Mouse (Mus musculus) kidney, embryonic 14.5 days (tissue): ENCODE data around the gene Fbxw7. TPM values are rescaled to one million over a fixed set of nuclear protein-coding genes. Genes with fewer than 3 reads are reported as not detected.

ENCODE experiments used
- ATAC-seq: fragments of 200-750 bp; cut with Nextera tagmentation; 2 replicates; pipeline ENCODE4 v1.8.0; 2017; ENCODE audit warnings: moderate number of reproducible peaks, mild to moderate bottlenecking, moderate TSS enrichment, moderate library complexity; ENCODE audit not compliant: low FRiP score, low TSS enrichment
- H3K27ac ChIP-seq: fragments of 300-500 bp; sonication (generic); 2 replicates; pipeline ENCODE4 v1.5.1; 2014; ENCODE audit warnings: low read depth, mild to moderate bottlenecking, low read length, moderate library complexity, mixed read lengths
- H3K27me3 ChIP-seq: fragments of 300-500 bp; sonication (generic); 2 replicates; pipeline ENCODE4 v1.6.1; 2014; ENCODE audit warnings: mild to moderate bottlenecking, low read length; ENCODE audit not compliant: control insufficient read depth, insufficient read depth
- H3K36me3 ChIP-seq: fragments of 300-500 bp; sonication (generic); 2 replicates; pipeline ENCODE4 v1.6.1; 2014; ENCODE audit warnings: low read length, mixed read lengths; ENCODE audit not compliant: control insufficient read depth, insufficient read depth
- H3K4me1 ChIP-seq: fragments of 300-500 bp; sonication (generic); 2 replicates; pipeline ENCODE4 v1.6.1; 2014; ENCODE audit warnings: low read length, mixed read lengths; ENCODE audit not compliant: control insufficient read depth, insufficient read depth
- H3K4me2 ChIP-seq: fragments of 300-500 bp; sonication (generic); replicated peaks from 2 replicates; pipeline ENCODE4 v1.6.1; 2014; ENCODE audit warnings: low read depth, mild to moderate bottlenecking, low read length
- H3K4me3 ChIP-seq: fragments of 300-500 bp; sonication (generic); 2 replicates; pipeline ENCODE4 v1.5.1; 2014; ENCODE audit warnings: mild to moderate bottlenecking, low read length
- H3K9ac ChIP-seq: fragments of 300-500 bp; sonication (generic); 2 replicates; pipeline ENCODE4 v1.6.1; 2014; ENCODE audit warnings: low read depth, mild to moderate bottlenecking, low read length, moderate library complexity
- H3K9me3 ChIP-seq: fragments of 300-500 bp; sonication (generic); 2 replicates; pipeline ENCODE4 v1.6.1; 2016; ENCODE audit warnings: low read length; ENCODE audit not compliant: control insufficient read depth
- WGBS: fragments of 180-500 bp; shearing (Covaris S2); extraction: QIAGEN DNeasy Blood & Tissue Kit; methylation state at CpG from one replicate; pipeline ENCODE4 v1.1.7; 2014; 5-methylcytosine and 5-hydroxymethylcytosine counted together
- polyA plus RNA-seq: library from polyadenylated mRNA; unstranded; fragments of >200 nt; fragmentation: Nextera tagmentation; extraction: Ambion mirVana; gene quantifications from 2 replicates; pipeline ENCODE4 v1.2.1, GENCODE M21; 2014

Gene Fbxw7
- polyA plus RNA-seq, 1 experiment from 2014 or later, result 10.1 TPM

- H3K9ac ChIP-seq, result no peak overlapping the region
- H3K4me3 ChIP-seq, result no peak overlapping the region
- H3K4me2 ChIP-seq, result no peak overlapping the region
- H3K9me3 ChIP-seq, result no peaks in the 10 kb centered on the region
- H3K4me1 ChIP-seq, result no peaks in the 10 kb centered on the region
- no peak for ATAC-seq
- H3K27ac ChIP-seq, result no peak overlapping the region
- no peaks in the 10 kb centered on the region for H3K27me3 ChIP-seq
- H3K36me3 ChIP-seq, result no peaks in the 10 kb centered on the region
- WGBS, result 87% methylated on average over 4 of the region's 4 CpGs
Measured at GRCm38 (mm10) chr3:84925229-84925628, 110.2 kb downstream of the Fbxw7 start.

GRCm38 (mm10) chr3:84926140-84926539, 111.1 kb downstream of the Fbxw7 start:
- Histone ChIP-seq H3K9ac (no peak overlapping the region), H3K4me2 (no peak overlapping the region), H3K4me3 (no peak overlapping the region), H3K27me3 (no peaks in the 10 kb centered on the region), H3K27ac (no peak overlapping the region), H3K4me1 (no peaks in the 10 kb centered on the region), H3K36me3 (no peaks in the 10 kb centered on the region), H3K9me3 (no peaks in the 10 kb centered on the region)
- no peak for ATAC-seq
- WGBS, result 84% methylated on average over 5 of the region's 5 CpGs

GRCm38 (mm10) chr3:84927168-84927794, 112.2 kb downstream of the Fbxw7 start:
- no peaks in the 10 kb centered on the region for H3K9me3 ChIP-seq
- WGBS, result 78% methylated on average over 8 of the region's 8 CpGs

GRCm38 (mm10) chr3:84927901-84928300, 112.8 kb downstream of the Fbxw7 start:
- Histone ChIP-seq H3K9ac (no peak overlapping the region), H3K9me3 (no peaks in the 10 kb centered on the region), H3K36me3 (no peaks in the 10 kb centered on the region), H3K27ac (no peak overlapping the region), H3K4me1 (no peaks in the 10 kb centered on the region), H3K27me3 (no peaks in the 10 kb centered on the region), H3K4me2 (no peak overlapping the region), H3K4me3 (no peak overlapping the region)
- no peak for ATAC-seq
- 89% methylated on average over 2 of the region's 2 CpGs for WGBS

More at GRCm38 (mm10) chr3:84927168-84927794, 112.2 kb downstream of the Fbxw7 start:
- no peak overlapping the region for H3K4me3 ChIP-seq
- H3K27ac ChIP-seq, result no peak overlapping the region
- H3K4me2 ChIP-seq, result no peak overlapping the region
- no peaks in the 10 kb centered on the region for H3K36me3 ChIP-seq
- H3K4me1 ChIP-seq, result no peaks in the 10 kb centered on the region
- ATAC-seq, result no peak
- no peak overlapping the region for H3K9ac ChIP-seq
- no peaks in the 10 kb centered on the region for H3K27me3 ChIP-seq

- Histone ChIP-seq H3K27me3 (no peaks in the 10 kb centered on the region), H3K4me1 (no peaks in the 10 kb centered on the region), H3K9me3 (no peaks in the 10 kb centered on the region), H3K36me3 (no peaks in the 10 kb centered on the region), H3K4me3 (no peak overlapping the region), H3K9ac (no peak overlapping the region), H3K27ac (no peak overlapping the region), H3K4me2 (no peak overlapping the region)
- ATAC-seq, result no peak
- WGBS, result 88% methylated on average over 3 of the region's 3 CpGs
Measured at GRCm38 (mm10) chr3:84929171-84929570, 114.1 kb downstream of the Fbxw7 start.

GRCm38 (mm10) chr3:84930683-84931082, 115.6 kb downstream of the Fbxw7 start:
- H3K9ac ChIP-seq, result no peak overlapping the region
- no peaks in the 10 kb centered on the region for H3K4me1 ChIP-seq
- H3K36me3 ChIP-seq, result no peaks in the 10 kb centered on the region
- H3K4me3 ChIP-seq, result no peak overlapping the region
- WGBS, result 77% methylated on average over 3 of the region's 3 CpGs
- no peak overlapping the region for H3K27ac ChIP-seq
- no peak for ATAC-seq
- H3K27me3 ChIP-seq, result no peaks in the 10 kb centered on the region
- no peak overlapping the region for H3K4me2 ChIP-seq
- no peaks in the 10 kb centered on the region for H3K9me3 ChIP-seq

GRCm38 (mm10) chr3:84935729-84936128, 120.7 kb downstream of the Fbxw7 start:
- H3K9ac ChIP-seq, result no peak overlapping the region
- WGBS, result 86% methylated on average over 1 of the region's 1 CpGs

GRCm38 (mm10) chr3:84936252-84936651, 121.2 kb downstream of the Fbxw7 start:
- WGBS, result 52% methylated on average over 2 of the region's 2 CpGs
- Histone ChIP-seq H3K36me3 (no peaks in the 10 kb centered on the region), H3K27ac (no peak overlapping the region), H3K4me2 (no peak overlapping the region), H3K9ac (no peak overlapping the region), H3K4me3 (no peak overlapping the region), H3K27me3 (no peaks in the 10 kb centered on the region), H3K9me3 (no peaks in the 10 kb centered on the region), H3K4me1 (no peaks in the 10 kb centered on the region)
- ATAC-seq, result no peak

More at GRCm38 (mm10) chr3:84935729-84936128, 120.7 kb downstream of the Fbxw7 start:
- Histone ChIP-seq H3K4me3 (no peak overlapping the region), H3K9me3 (no peaks in the 10 kb centered on the region), H3K4me2 (no peak overlapping the region), H3K27me3 (no peaks in the 10 kb centered on the region), H3K4me1 (no peaks in the 10 kb centered on the region), H3K36me3 (no peaks in the 10 kb centered on the region), H3K27ac (no peak overlapping the region)
- ATAC-seq, result no peak

- Histone ChIP-seq H3K4me3 (no peak overlapping the region), H3K4me1 (no peaks in the 10 kb centered on the region), H3K9ac (no peak overlapping the region), H3K36me3 (no peaks in the 10 kb centered on the region), H3K27ac (no peak overlapping the region), H3K27me3 (no peaks in the 10 kb centered on the region), H3K9me3 (no peaks in the 10 kb centered on the region), H3K4me2 (no peak overlapping the region)
- ATAC-seq, result no peak
- 89% methylated on average over 5 of the region's 5 CpGs for WGBS
Measured at GRCm38 (mm10) chr3:84936956-84937355, 121.9 kb downstream of the Fbxw7 start.
